Mouse (Mus musculus) thymus, postnatal 25 days (tissue): ENCODE measurements at regions not wholly inside any gene's neighbourhood (a gene's known extent, or its start where the extent isn't known, plus 50 kb on each side); places are given as distances from the start of the nearest gene placed in this dataset.

Experiments used
- DNase-seq: peaks from one replicate; pipeline ENCODE4 v3.0.0; 2022

DNA sequence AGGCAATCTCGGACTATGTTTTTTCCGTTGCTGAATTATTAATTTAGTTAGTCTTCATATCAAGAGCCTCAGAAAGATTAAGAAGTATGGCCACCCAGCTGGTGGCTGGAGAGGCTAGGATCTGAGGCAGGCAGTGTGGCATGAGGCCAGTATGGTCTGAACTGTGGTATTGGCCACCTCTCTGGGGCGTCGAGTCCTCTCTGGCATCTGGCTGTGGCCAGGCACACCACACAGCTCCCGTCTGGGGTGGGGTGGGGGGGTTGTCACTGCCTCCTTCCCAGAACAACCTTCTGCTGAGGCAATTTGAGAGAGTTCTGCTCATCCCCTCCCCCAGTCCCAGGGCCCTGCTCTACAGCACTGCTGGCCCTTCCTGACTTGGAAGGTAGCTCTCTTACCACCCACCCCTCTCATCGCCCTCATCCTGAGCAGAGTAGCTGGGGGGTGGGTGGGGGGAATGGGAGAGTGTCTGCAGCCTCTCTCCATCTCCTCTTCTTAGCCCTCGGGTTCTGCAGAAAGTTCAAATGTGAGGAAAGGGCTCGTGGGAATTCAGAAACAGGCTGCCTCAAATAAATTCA is 103.2 kb downstream of the Vegfa start:
- DNase-seq: no peak

DNA sequence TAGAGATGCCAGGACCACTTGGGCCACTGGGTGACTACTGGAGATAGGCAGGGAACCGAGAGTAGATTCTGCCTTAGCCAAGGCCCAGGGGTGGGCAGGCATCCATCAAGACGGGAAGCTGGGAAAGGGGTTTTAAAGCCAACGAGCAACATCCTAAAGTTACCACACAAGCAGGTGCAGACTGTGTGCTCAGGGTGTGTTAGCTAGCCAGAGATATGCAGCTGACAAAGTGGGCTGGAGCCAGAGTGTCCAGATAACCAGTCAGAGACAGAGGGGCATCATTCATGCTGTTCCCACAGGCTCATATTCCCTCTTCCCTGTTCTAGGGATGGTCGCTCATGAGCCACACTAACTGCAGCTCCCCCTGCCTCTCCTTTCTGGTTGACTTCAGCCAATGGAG is 104.2 kb downstream of the Vegfa start:
- no peak for DNase-seq

DNA sequence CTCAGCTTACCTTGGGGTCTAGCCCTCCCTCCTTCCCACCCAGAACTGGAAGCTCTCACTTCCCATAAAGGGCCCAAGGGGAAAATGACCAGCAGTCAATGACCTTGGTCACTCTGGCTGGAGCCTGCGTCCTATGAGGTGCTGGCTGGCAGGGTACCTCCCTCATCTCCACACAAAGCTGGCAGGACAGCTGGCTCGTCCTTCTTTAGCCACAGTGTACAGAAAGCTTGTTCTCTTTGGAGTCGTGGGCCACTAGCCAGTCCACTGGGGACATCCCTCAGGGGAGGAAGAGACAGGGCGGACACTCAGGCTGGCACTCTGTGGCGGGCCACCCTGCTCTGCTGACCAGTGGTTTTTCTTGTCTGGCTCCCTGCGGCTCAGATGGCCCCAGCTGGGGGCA is 106.3 kb downstream of the Vegfa start:
- no peak for DNase-seq

DNA sequence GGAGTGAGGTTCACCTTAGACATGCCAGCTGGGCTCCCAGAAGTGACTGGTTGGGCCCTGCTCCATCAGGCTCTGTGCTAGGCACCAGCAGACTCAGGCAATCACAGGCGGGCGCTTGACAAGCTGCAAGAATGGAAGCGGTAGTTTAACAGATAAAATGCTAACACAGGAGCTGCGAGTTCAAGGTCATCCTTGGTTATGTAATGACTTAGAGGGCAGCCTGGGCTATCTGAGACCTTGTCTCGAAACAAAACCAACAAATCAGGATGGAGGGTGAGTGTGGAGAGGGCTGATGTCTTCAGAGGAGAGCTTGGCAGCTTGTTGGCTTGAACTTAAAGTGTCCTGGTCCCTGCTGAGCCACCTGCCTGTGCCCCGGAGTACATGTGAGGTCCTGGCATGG is 107.6 kb downstream of the Vegfa start:
- DNase-seq: no peak

DNA sequence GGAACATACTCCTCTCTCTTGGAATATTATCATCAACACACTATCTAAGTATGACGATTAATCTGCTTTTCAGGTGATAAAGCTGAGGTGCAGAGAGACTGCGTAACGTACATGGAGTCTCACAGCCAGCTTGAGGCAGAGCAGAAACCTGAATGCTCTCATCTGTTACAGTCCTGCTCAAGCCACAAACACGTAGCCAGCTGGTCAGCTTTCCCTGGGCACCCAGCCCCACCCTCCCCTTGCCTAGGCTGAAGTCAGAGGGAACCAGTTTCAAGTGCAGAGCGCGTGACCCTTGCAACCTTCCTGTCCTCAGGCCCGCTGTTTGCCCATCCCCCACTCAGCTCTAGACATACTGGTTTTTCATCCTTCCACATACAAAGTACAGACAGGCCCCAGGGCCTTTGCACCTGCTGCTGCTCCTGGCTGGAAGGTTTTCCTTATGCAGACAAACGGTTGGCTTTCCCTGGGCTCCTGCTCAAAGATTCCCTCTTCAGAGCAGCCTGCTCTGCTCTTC is 108.9 kb downstream of the Vegfa start:
- no peak for DNase-seq

DNA sequence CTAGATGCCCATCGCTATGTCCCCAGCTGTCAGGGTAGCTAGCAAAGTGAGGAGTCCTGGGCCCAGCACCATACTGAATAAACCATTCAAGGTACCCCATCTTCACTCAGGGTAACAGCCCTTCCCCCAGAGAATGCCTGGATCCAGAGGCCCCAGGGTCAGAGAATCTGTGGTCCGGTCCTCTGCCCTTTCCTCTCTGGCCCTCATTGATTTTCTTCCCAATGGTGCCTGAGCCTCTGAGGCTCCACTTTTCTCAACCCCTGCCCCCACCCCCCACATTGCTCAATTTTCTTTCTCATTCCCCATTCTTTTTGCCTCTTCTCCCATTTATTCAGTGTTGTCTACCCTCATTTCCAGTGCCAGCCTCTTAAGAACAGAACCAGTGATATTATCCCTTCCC is 114.5 kb downstream of the Vegfa start:
- no peak for DNase-seq

DNA sequence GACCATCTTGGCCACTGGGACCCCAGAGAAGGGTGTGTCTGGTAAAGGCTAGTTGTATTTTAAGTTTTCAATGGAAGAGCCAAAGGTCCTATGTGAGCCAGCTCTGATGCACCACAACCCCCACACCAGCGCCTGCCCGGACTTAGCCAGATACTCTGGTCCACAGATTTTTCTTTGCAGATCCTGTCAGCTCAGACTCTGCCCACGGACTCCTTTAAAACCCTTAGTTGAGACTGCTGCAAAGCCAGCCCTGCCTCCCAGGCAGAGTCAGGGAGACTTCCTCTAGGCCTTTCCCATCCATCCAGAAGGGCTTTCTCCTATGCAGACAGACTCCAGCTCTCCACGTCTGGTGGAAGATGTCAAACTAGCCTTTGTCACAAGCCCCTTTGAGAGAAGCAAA is 115.2 kb downstream of the Vegfa start:
- no peak for DNase-seq

DNA sequence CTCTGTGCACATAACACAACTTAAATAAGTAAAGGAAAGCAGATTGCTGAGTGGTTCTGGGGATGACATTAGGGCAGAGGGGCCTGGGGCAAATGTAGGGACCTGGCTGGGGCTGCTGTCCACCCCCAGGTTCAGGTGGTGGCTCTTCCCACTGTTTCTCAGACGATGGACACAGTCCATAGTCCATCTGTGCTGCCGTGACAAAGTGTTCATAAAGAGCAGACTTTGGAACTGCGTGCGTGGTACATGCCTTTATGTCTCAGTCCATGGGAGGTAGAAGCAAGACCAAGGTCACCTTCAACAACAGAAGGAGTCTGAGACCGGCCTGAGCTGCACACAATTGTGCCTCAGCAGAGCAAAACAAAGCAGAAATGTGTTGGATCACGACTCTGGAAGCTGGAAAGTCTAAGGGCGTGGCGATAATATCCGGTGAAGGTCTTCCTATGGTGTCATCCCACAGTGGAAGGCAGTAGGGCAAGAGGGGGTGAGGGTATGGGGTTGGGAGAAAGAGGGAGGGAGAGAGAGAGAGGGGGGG is 117.4 kb downstream of the Vegfa start:
- DNase-seq: no peak

DNA sequence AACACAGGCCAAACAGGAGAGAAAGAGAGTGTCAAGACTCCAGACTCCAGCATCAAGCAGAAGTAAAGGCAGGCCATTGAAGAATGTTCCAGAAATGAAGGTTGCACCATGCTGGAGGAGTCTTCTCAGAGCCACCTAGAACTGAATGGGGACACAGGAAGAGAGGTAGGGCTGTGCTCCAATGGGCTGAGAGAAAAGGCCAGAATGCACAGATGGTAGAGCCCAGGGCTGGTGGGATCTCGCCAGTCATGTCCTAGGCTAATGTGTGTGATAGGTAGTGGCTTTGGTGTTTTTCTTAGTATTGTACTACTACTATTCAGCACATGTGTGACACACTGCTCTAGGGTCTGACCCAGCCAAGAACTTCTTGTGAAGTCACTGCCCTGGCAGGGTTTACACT is 117.9 kb downstream of the Vegfa start:
- DNase-seq: no peak

DNA sequence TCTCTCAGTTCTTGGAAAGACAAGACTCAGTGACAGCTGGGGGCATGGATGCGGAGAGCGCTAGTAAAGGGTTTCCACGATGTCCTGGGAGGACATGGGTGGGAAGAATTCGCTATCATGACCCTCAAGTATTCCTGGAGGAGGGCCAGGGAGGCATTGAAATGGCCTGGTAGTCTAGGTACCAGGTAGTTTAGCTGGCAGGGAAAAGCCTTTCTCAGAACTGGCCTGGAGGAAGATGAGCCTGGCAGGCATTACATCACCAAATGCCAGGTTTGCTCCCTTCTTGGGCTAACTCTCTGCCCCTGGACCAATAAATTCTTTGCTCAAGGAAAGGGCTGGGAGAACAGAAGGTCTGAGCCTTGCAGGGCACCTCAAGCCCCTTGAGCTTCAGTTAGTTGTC is 118.5 kb downstream of the Vegfa start:
- no peak for DNase-seq

DNA sequence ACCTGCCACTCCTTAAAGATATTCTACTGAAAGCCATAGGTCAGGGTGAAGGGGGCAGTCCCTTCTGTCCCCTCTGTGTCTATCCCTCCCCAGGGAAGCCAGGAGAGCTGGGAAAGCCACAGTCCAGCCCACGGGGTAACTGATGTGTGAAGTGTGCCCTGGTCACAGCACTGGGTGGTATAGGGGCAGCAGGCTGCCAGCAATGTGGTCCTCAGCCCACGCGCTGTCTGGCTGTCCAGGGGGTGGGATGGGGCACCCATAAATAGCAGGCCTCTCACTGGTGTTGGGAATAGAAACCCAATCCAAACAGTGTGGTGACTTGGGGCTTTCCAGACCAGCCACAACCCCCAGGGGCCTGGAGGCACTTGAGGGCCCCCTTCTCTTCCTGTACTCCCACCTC is 120.0 kb downstream of the Vegfa start:
- no peak for DNase-seq

DNA sequence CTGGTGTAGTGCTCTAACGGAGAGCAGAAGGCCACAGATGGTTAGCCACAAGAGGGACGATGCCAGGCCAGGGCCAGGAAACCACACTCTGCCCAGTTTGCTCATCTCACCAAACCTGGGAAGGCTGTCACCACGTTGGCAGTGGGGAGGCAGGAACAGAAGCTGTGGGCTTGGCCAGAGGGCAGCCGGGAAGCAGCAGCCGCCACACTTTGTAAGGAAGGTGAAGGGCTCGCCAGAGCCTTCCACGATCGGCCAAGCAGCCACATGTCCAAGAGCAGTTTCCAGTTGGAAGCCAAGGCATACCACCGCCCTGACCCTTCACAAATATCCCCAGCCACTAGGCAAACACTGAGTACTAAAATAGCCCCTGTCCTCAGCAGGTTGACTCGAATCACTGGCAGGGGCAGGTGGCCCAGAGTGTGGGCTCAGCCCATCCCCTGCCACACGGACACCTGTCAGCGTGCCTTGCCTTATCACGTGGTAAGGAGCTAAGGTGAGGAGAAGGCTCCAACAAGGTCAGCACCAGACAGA is 120.9 kb downstream of the Vegfa start:
- DNase-seq: no peak

DNA sequence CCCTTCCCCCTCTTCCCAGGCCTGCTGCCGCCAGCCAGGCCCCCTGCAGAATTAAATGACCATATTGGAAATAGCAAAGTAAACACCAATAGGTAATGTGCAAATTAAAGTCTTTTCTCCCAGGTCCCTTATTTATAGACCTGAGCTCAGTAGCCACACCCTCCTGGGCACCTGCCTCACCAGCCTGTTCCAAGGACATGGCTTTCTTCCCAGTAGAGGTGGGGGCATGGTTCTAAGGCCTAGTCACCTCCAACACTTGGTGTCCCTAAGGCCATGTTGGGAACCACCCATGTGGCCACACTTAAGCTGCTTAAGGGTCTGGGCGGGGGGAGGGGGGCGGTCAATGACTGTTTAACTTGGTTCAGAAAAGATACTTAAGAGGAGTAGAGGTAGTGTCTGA is 121.9 kb downstream of the Vegfa start:
- DNase-seq: no peak

DNA sequence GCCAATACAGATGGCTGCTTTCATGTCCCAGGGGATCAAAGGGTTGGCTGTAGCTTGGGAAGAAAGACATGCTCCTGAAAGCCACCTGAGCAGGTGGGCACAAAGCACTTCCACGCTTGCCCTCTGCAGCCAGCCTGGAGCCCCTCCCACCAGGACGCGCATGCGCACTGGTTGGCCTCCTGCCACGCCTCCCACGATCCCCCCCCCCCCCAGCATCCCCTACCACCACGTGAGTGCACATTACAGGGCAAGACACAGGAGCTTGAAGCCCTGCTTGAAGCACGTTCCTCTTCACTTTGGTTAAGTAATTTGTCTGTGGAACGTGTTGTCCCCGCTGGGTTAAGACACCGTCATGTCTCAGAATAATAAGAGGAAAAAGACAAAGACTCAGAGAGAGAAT is 124.6 kb downstream of the Vegfa start:
- DNase-seq: no peak

DNA sequence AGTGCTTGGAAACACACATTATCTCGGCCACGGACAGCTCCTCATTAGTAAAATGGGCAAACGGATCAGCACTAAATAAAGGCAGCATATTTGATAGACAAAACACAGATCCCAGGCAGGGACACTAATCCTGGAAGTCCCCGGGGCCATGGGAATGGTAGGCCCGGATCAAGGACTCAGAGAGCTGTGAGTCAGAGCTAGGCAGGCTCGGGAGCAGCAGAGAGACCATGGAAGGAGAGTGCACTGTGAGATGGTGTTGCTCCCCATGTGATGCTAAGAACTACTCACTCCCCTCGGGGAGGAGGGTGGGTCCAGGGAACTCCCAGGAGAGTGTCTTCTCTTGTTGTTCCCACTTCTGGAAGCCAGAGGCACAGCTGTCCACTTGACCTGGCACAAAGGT is 126.6 kb downstream of the Vegfa start:
- DNase-seq: no peak

DNA sequence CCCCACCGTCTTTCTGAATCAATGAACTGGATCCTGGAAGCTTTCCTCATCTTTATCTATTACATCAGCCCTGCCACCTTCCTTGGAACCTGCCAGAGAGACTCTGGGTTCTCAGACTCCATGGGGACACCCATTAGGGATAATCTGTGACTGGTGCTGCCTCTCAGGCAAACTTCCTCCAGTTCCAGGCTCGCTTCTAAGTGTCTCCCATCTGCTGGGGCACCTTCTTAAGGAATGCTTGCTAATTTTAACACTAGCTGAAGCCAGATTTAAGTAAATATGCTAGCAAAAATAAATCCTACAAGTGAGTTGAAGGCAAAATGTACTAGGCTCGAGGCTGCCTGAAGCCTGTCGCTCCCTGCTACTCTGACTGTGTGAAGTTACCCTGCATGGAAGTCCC is 127.9 kb downstream of the Vegfa start:
- DNase-seq: no peak

DNA sequence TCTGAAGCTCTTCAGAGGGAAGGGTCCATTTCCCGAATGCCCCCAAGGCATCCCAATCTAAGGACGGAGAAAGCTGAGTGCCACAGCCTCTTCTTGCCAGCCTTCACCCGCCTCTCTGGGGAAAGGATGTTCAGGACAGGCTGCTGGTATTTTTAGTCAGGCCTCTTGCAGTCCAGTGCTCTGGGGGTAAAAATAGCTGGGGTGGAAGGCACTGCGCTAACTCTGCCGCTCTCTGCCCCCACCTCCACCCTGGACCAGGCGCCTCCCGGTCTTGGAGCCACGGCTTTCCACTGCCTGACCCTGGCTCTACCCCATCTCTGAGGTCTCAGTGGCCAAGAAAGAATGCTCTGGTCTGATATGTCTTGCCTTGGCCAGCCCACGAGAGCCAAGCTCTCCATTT is 128.9 kb downstream of the Vegfa start:
- DNase-seq: no peak

DNA sequence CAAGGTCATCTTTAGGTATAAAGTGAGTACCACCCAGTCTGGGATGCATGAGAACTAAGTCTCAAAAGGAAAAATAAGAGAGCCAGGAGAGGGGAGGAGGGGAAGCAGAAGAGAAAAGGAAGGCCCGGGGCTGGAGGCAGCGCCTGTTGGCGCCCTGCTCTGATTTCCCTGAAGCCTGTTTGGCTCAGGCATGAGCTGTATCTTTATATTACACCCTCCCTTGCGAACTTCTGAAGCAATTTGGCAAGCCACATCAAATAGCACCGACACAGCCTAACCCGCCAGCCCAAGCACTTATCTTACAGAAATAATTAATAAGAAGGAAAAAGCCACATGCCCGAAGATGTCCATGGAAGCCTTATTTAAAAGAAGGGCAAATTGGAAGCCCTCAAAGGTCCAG is 129.5 kb downstream of the Vegfa start:
- no peak for DNase-seq

DNA sequence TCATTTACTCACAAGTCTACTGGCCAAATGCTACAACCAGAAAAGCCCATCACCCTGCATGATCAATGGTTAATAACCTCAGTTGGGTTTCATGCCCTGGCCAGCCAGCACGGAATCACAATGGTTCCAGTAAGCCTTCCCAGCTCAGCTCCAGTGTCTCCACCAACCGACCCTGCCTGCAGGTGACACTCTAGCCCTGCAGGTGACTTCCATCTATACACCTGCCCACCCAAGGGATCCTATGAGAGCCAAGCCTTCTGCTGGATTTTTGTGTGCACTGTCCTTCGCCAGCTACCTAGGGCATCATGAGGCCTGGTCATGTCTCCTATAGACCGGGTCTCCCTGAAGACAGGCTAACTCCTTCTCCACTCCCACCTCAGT is 135.3 kb downstream of the Vegfa start:
- no peak for DNase-seq

DNA sequence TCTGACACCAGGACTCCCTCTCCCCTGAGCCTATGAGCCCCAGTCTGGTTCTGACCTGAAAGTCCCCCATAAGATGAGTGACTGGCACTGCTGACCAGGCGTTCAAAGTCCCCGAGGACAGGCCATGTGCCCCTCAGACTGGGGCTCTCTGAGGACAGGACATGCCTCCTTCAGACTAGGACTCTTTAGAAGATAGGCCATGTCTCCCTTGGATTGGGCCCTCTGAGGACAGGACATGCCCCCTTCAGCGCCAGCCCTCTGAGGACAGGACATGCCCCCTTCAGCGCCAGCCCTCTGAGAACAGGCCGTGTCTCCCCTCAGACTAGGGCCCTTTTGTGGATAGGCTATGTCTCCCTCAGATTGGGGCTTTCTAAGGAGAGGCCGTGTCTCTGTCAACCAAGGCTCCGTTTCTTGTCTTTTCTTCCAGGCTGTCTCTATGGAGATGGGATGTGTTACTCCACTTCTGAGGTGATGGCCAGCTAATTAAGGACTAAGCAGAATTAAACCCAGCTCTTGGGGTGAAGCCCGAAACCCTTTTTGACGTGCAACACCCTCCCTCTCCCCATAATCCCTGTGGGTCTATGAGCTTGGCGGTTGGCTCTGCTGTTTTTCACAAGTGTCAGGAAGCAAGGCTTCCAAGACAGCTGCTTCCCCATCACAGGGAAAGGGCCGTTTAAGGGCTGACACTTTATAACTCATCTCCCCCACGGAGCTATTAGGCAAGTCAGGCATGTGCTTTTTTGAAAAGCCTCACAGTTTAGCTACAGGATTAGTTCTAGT is 135.8 kb downstream of the Vegfa start:
- DNase-seq: no peak

DNA sequence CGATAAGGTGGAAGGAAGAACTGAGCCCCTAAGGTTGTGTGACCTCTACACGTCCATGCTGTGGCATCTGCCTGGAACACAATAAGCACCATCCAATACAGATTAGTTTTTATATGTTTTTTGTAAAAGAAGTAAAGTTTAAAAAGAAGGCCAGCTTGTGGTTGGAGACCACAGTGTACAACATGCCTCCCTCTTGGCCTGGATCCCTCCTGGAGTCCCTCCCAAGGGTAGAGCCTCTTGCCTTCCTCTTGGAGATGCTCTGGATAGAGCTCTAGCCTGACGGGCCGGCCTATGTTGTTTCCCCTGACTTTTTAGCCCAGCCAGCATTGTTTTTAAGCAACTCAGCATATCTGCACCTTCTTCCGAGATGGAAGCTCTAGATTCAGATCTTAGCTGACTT is 138.0 kb downstream of the Vegfa start:
- DNase-seq: no peak

DNA sequence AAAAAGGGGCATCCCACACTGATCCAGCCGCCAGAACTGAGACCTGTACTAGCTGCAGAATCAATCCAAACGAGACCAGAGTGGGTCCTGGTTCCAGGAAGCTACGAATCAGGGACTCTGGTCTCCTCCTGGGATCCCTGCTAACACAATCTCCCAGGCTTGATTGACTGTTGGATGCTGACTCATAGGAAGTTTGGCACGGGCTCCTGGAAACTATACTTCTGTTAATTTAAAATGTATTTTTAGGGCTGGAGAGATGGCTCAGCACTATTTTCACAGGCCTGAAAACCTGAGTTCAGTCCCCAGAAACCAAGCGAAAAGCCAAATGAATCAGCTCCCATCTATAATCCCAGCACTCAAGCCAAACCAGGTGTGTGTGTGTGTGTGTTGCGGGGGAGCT is 138.5 kb downstream of the Vegfa start:
- no peak for DNase-seq

DNA sequence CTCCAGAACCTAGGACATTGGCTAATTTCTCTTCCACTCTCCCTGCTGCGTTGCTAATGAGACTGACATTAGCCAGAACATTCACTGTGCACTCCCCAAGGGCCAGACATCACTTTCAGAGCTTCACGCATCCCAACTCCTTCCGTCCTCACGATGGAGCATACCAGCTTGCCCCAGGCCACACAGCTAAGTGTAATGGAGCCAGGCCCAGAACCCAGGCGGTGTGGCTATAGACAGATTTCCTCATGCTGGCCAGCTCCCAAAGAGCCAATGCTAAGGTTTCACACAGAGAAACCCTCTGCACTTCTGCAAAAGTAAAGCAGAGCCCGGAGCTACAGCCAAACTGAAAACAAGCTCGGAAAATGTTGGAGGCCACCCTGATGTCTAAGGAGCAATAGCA is 139.1 kb downstream of the Vegfa start:
- DNase-seq: no peak

DNA sequence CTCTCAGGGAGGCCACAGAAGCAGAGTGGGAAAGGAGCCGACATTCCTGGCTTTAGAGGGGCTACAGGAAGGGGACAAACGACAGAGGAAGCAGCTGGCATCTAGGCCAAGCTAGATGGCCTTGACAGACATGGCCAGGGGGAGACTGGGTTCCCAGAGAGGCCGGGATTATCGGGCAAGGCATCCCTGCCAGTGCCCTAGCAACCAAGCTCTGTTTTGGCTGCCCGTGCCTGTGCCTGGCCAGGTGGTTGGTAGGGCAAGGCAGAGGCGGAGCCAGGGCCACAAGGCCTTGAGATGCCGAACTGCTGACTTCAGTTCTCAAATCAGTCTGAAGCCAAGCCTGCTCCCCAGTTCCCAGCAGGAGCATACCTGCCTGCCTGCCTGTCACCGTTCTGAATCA is 142.7 kb downstream of the Vegfa start:
- no peak for DNase-seq

DNA sequence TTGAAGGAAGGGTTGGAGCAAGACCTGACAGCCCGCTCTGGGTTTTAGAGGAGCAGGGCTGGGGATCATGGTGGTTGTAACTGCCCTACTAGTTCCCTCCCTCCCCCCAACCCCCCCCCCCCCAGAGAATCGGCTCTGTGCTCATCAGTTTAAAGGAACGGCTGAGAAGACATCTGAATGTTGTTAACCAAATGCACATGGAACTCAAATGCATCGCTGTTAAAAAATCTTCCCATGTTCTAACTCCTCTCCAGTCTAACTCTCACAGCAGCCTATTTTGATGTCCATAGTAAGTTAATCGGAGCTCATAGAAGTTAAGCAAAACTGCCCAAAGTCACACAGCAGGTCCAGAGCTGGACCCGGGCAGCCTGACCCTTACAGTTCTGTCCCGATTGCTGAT is 143.1 kb downstream of the Vegfa start:
- DNase-seq: no peak
